Comparison of ENCODE assay signal across 18 mouse cellular contexts in the genomic region with DNA sequence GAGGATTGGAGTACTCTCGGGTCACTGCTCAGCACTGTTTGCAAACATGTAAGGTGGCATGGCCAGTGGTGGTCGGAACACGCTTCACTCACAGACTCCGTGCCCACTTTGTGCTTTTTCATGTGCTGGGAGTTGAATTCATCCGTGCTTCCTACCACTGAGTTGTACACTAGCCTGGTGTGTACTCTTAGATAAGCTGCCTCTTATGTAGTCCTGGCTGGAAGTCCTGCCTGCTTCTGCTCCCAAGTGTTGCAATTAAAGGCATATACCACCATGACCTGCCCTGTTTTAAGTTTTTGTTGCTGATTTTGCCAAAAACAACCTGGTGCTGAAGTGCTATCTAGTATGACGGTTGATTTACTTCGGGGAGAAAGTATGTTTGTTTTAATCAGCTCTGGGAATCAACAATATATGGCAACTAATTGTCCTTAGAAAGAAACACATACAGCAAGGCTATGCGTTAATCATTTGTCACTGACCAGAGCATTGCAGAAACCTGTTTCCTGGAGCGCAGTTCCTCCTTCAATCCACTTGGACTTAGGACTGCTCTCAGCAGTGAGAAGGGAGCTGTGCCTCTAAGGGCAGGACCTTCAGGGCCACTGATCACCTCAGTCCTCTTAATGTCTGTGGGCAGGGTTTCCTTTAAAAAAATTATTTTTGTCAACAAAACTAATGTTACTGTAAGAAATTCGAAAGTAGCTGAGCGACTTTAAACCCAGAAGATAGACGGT. TPM values are rescaled to one million over a fixed set of nuclear protein-coding genes. Genes with fewer than 3 reads are reported as not detected.
DNase-seq lines count a peak whose midpoint lies in the region; ATAC-seq and TF ChIP-seq lines count a peak whose summit lies in the region.
"Had no signal": no experiment of that assay in that cellular context is flagged by ENCODE, and none has a peak within 500 bp of the region (broad histone marks: within the 10 kb centered on the region; RNA-seq: fewer than 3 reads in every experiment).

No protein-coding gene starts in this region.

- H3K9me3 ChIP-seq in kidney, embryonic 14.5 days (ENCODE audit: control insufficient read depth, low read length), result no peaks in the 10 kb centered on the region
- H3K9me3 ChIP-seq in intestine, postnatal 0 days (ENCODE audit: control insufficient read depth), result no peaks in the 10 kb centered on the region
- H3K9me3 ChIP-seq in stomach, embryonic 15.5 days, result no peaks in the 10 kb centered on the region
- H3K9me3 ChIP-seq in forebrain, embryonic 16.5 days (ENCODE audit: control insufficient read depth, low read length), result no peaks in the 10 kb centered on the region
- H3K9me3 ChIP-seq: embryonic facial prominence, embryonic 15.5 days; heart, embryonic 10.5 days; hindbrain, embryonic 12.5 days; midbrain, embryonic 12.5 days had no signal

- no peak for ATAC-seq in kidney, embryonic 14.5 days (ENCODE audit: low FRiP score, low TSS enrichment)
- ATAC-seq in intestine, postnatal 0 days, result peak; percentile 85
- ATAC-seq in stomach, embryonic 15.5 days (ENCODE audit: insufficient read depth, low FRiP score, low read depth), result no peak; the same call in 1 of the 2 replicates
- ATAC-seq in cerebellum, adult (ENCODE audit: insufficient number of reproducible peaks, low FRiP score, low TSS enrichment), result no peak
- ATAC-seq in megakaryocyte progenitor cell, adult 5-6 weeks (replicated peaks; ENCODE audit: poor library complexity), result no peak
- no peak for ATAC-seq in forebrain, embryonic 16.5 days
- ATAC-seq: inflammation-experienced regulatory T-cells, adult 6 months had no signal

- H3K4me2 ChIP-seq in kidney, embryonic 14.5 days (replicated peaks; ENCODE audit: low read depth, low read length), result no peak overlapping the region
- peak overlapping the region; percentile 54 for H3K4me2 ChIP-seq in intestine, postnatal 0 days (replicated peaks; ENCODE audit: low read depth)
- H3K4me2 ChIP-seq in stomach, embryonic 15.5 days, result no peak overlapping the region
- no peak overlapping the region for H3K4me2 ChIP-seq in forebrain, embryonic 16.5 days (ENCODE audit: low read length)
- H3K4me2 ChIP-seq: embryonic facial prominence, embryonic 15.5 days; hindbrain, embryonic 12.5 days; midbrain, embryonic 12.5 days had no signal

- WGBS in kidney, adult 2 months, result 34% methylated on average over 12 of the region's 12 CpGs
- 84% methylated on average over 12 of the region's 12 CpGs for WGBS in kidney, embryonic 14.5 days
- 43% methylated on average over 12 of the region's 12 CpGs for WGBS in intestine, postnatal 0 days
- 79% methylated on average over 12 of the region's 12 CpGs for WGBS in stomach, embryonic 15.5 days
- 95% methylated on average over 12 of the region's 12 CpGs for WGBS in forebrain, embryonic 16.5 days

- TF ChIP-seq CTCF in kidney, adult 2 months (conservative IDR thresholded peaks at IDR 0.05; ENCODE audit: insufficient read depth, insufficient read length, low read depth, low read length), result 0 out of 2 replicates have a peak, but pooled peaks have one; percentile 10
- no peak for TF ChIP-seq CTCF in intestine, postnatal 0 days (IDR thresholded peaks at IDR 0.05; ENCODE audit: low read depth)

- DNase-seq in kidney, adult 2 months, result peak; percentile 83
- DNase-seq in kidney, postnatal 25 days, result peak; percentile 52 to 80
- DNase-seq: adrenal gland, adult 2 months; cerebellum, postnatal 14 days; embryo, embryonic 11 days; gastrocnemius, postnatal 36 days; heart, postnatal 10 days had no signal

- H3K4me1 ChIP-seq in kidney, adult 2 months (ENCODE audit: control insufficient read depth, insufficient read depth, low read length), result peaks cover 46% of the 10 kb centered on the region
- H3K4me1 ChIP-seq in kidney, embryonic 14.5 days (ENCODE audit: control insufficient read depth, insufficient read depth, low read length), result peaks cover 24% of the 10 kb centered on the region
- no peaks in the 10 kb centered on the region for H3K4me1 ChIP-seq in intestine, postnatal 0 days (replicated peaks; ENCODE audit: control insufficient read depth, insufficient read depth, low read length)
- peaks cover 7% of the 10 kb centered on the region; the same call in 1 of the 2 replicates for H3K4me1 ChIP-seq in stomach, embryonic 15.5 days
- H3K4me1 ChIP-seq in forebrain, embryonic 16.5 days (replicated peaks; ENCODE audit: control insufficient read depth, insufficient read depth, low read length), result no peaks in the 10 kb centered on the region; the same call in 1 of the 2 replicates

- peak overlapping the region; percentile 52; the same call in 1 of the 2 replicates for H3K27ac ChIP-seq in kidney, adult 2 months (ENCODE audit: insufficient read depth, low read depth, low read length)
- H3K27ac ChIP-seq in kidney, embryonic 14.5 days (ENCODE audit: low read depth, low read length), result no peak overlapping the region
- H3K27ac ChIP-seq in intestine, postnatal 0 days (ENCODE audit: low read depth, low read length), result peak overlapping the region; percentile 77
- peak overlapping the region; percentile 27; the same call in 1 of the 2 replicates for H3K27ac ChIP-seq in stomach, embryonic 15.5 days
- H3K27ac ChIP-seq in forebrain, embryonic 16.5 days (ENCODE audit: low read length), result no peak overlapping the region
- H3K27ac ChIP-seq: embryonic facial prominence, embryonic 15.5 days; heart, embryonic 10.5 days; hindbrain, embryonic 12.5 days; midbrain, embryonic 12.5 days had no signal

- no peak overlapping the region for H3K9ac ChIP-seq in kidney, embryonic 14.5 days (ENCODE audit: low read depth, low read length)
- no peak overlapping the region for H3K9ac ChIP-seq in intestine, postnatal 0 days (ENCODE audit: low read depth, low read length)
- H3K9ac ChIP-seq in stomach, embryonic 15.5 days, result no peak overlapping the region
- no peak overlapping the region for H3K9ac ChIP-seq in forebrain, embryonic 16.5 days (replicated peaks; ENCODE audit: low read depth, low read length)
- H3K9ac ChIP-seq: embryonic facial prominence, embryonic 15.5 days; hindbrain, embryonic 12.5 days; midbrain, embryonic 12.5 days had no signal

- H3K36me3 ChIP-seq in kidney, adult 2 months (ENCODE audit: control insufficient read depth, insufficient read depth, low read length), result peaks cover 26% of the 10 kb centered on the region
- peaks cover 65% of the 10 kb centered on the region for H3K36me3 ChIP-seq in kidney, embryonic 14.5 days (ENCODE audit: control insufficient read depth, insufficient read depth, low read length)
- peaks cover 65% of the 10 kb centered on the region for H3K36me3 ChIP-seq in intestine, postnatal 0 days (ENCODE audit: control insufficient read depth, insufficient read depth)
- peaks cover 50% of the 10 kb centered on the region for H3K36me3 ChIP-seq in stomach, embryonic 15.5 days
- H3K36me3 ChIP-seq in forebrain, embryonic 16.5 days (ENCODE audit: control insufficient read depth, insufficient read depth), result peaks cover 35% of the 10 kb centered on the region

- H3K4me3 ChIP-seq in kidney, adult 2 months (ENCODE audit: insufficient read depth, low read depth, low read length), result no peak overlapping the region
- no peak overlapping the region for H3K4me3 ChIP-seq in kidney, embryonic 14.5 days (ENCODE audit: low read length)
- no peak overlapping the region for H3K4me3 ChIP-seq in intestine, postnatal 0 days (ENCODE audit: low read depth, low read length)
- no peak overlapping the region for H3K4me3 ChIP-seq in stomach, embryonic 15.5 days (replicated peaks)
- no peak overlapping the region for H3K4me3 ChIP-seq in forebrain, embryonic 16.5 days (replicated peaks; ENCODE audit: low read length)
- H3K4me3 ChIP-seq: embryonic facial prominence, embryonic 15.5 days; heart, embryonic 10.5 days; hindbrain, embryonic 12.5 days; midbrain, embryonic 12.5 days had no signal

- TF ChIP-seq POLR2A in kidney, adult 2 months (IDR thresholded peaks at IDR 0.05; ENCODE audit: low read depth, low read length), result no peak

- no peaks in the 10 kb centered on the region for H3K27me3 ChIP-seq in kidney, adult 2 months (replicated peaks; ENCODE audit: control insufficient read depth, insufficient read depth, low read length)
- H3K27me3 ChIP-seq in kidney, embryonic 14.5 days (ENCODE audit: control insufficient read depth, insufficient read depth, low read length), result no peaks in the 10 kb centered on the region
- no peaks in the 10 kb centered on the region for H3K27me3 ChIP-seq in intestine, postnatal 0 days (replicated peaks; ENCODE audit: control insufficient read depth, insufficient read depth, low read length)
- H3K27me3 ChIP-seq in stomach, embryonic 15.5 days (replicated peaks), result no peaks in the 10 kb centered on the region
- H3K27me3 ChIP-seq in forebrain, embryonic 16.5 days (replicated peaks; ENCODE audit: control insufficient read depth, insufficient read depth, low read length), result no peaks in the 10 kb centered on the region
- H3K27me3 ChIP-seq: embryonic facial prominence, embryonic 15.5 days; hindbrain, embryonic 12.5 days; midbrain, embryonic 12.5 days had no signal

RNA-seq across cellular contexts. Expression of a gene that starts 10.6 kb away (rescaled TPM):
- 2,322 and 2,701 TPM in 2 replicates for polyA plus RNA-seq in kidney, adult 2 months (2012; rRNA removed)
- 321 and 409 TPM in 2 replicates for polyA plus RNA-seq in kidney, embryonic 14.5 days (2014; fragmentation: Nextera tagmentation; extraction: Ambion mirVana)
- 1,126 and 1,190 TPM in 2 replicates for polyA plus RNA-seq in intestine, postnatal 0 days (2015; fragmentation: Nextera tagmentation; extraction: Ambion mirVana)
- polyA plus RNA-seq in stomach, embryonic 15.5 days (2015; fragmentation: Nextera tagmentation; extraction: Ambion mirVana), result 425 and 426 TPM in 2 replicates
- 381 and 438 TPM in 2 replicates for total RNA-seq in megakaryocyte progenitor cell, adult 5-6 weeks (2015)
- 164 and 187 TPM in 2 replicates for total RNA-seq in megakaryocyte progenitor cell, adult 5-6 weeks (2017)
- 273 and 295 TPM in 2 replicates for polyA plus RNA-seq in forebrain, embryonic 16.5 days (2015; fragmentation: Nextera tagmentation; extraction: Ambion mirVana)

RNA-seq across cellular contexts. Expression of a gene that starts 33.0 kb away (rescaled TPM):
- 26.8 and 26.9 TPM in 2 replicates for polyA plus RNA-seq in kidney, adult 2 months (2012; rRNA removed)
- polyA plus RNA-seq in kidney, embryonic 14.5 days (2014; fragmentation: Nextera tagmentation; extraction: Ambion mirVana), result 15.0 and 27.9 TPM in 2 replicates
- 5.6 and 5.9 TPM in 2 replicates for polyA plus RNA-seq in intestine, postnatal 0 days (2015; fragmentation: Nextera tagmentation; extraction: Ambion mirVana)
- 18.2 and 21.3 TPM in 2 replicates for polyA plus RNA-seq in stomach, embryonic 15.5 days (2015; fragmentation: Nextera tagmentation; extraction: Ambion mirVana)
- total RNA-seq in megakaryocyte progenitor cell, adult 5-6 weeks (2015), result 11.4 and 11.5 TPM in 2 replicates
- total RNA-seq in megakaryocyte progenitor cell, adult 5-6 weeks (2017), result 17.2 and 21.2 TPM in 2 replicates
- 8.7 and 10.3 TPM in 2 replicates for polyA plus RNA-seq in forebrain, embryonic 16.5 days (2015; fragmentation: Nextera tagmentation; extraction: Ambion mirVana)

RNA-seq across cellular contexts. Expression of a gene that starts 54.2 kb away (rescaled TPM):
- 3.1 and 3.9 TPM in 2 replicates for polyA plus RNA-seq in kidney, adult 2 months (2012; rRNA removed)
- polyA plus RNA-seq in kidney, embryonic 14.5 days (2014; fragmentation: Nextera tagmentation; extraction: Ambion mirVana), result 9.3 and 11.8 TPM in 2 replicates
- 1.8 and 2.1 TPM in 2 replicates for polyA plus RNA-seq in intestine, postnatal 0 days (2015; fragmentation: Nextera tagmentation; extraction: Ambion mirVana)
- 4.8 and 6.8 TPM in 2 replicates for polyA plus RNA-seq in stomach, embryonic 15.5 days (2015; fragmentation: Nextera tagmentation; extraction: Ambion mirVana)
- 4.0 and 9.7 TPM in 2 replicates for total RNA-seq in megakaryocyte progenitor cell, adult 5-6 weeks (2015)
- total RNA-seq in megakaryocyte progenitor cell, adult 5-6 weeks (2017), result 0.17 and 2.2 TPM in 2 replicates
- polyA plus RNA-seq in forebrain, embryonic 16.5 days (2015; fragmentation: Nextera tagmentation; extraction: Ambion mirVana), result 12.5 and 12.7 TPM in 2 replicates

Comparison
In these comparisons a context has a peak if more than half of its experiments do, and no peak if none do; other contexts are left out.
1. H3K27ac ChIP-seq: peak in kidney, adult 2 months (single experiment), intestine, postnatal 0 days (single experiment) and stomach, embryonic 15.5 days (single experiment); none in kidney, embryonic 14.5 days (single experiment) and forebrain, embryonic 16.5 days (single experiment).